Mouse (Mus musculus) intestine, postnatal 0 days (tissue): ENCODE measurements at regions not wholly inside any gene's neighbourhood (a gene's known extent, or its start where the extent isn't known, plus 50 kb on each side); places are given as distances from the start of the nearest gene placed in this dataset.

Experiments used
- ATAC-seq: fragments of 200-750 bp; cut with Nextera tagmentation; 2 replicates; pipeline ENCODE4 v1.8.0; 2017; ENCODE audit warnings: mild to moderate bottlenecking, moderate TSS enrichment, moderate library complexity
- H3K27ac ChIP-seq: fragments of 300-500 bp; sonication (generic); 2 replicates; pipeline ENCODE4 v1.5.1; 2014; ENCODE audit warnings: mild to moderate bottlenecking, low read depth, low read length, moderate library complexity
- H3K27me3 ChIP-seq: fragments of 300-500 bp; sonication (generic); replicated peaks from 2 replicates; pipeline ENCODE4 v1.6.1; 2014; ENCODE audit warnings: low read length, mixed read lengths; ENCODE audit not compliant: control insufficient read depth, insufficient read depth
- H3K36me3 ChIP-seq: fragments of 300-500 bp; sonication (generic); 2 replicates; pipeline ENCODE4 v1.6.1; 2014; ENCODE audit warnings: mild to moderate bottlenecking, moderate library complexity; ENCODE audit not compliant: control insufficient read depth, insufficient read depth
- H3K4me1 ChIP-seq: fragments of 300-500 bp; sonication (generic); replicated peaks from 2 replicates; pipeline ENCODE4 v1.6.1; 2014; ENCODE audit warnings: antibody characterized with exemption, low read length, mixed read lengths; ENCODE audit not compliant: control insufficient read depth, insufficient read depth
- H3K4me2 ChIP-seq: fragments of 300-500 bp; sonication (generic); replicated peaks from 2 replicates; pipeline ENCODE4 v1.6.1; 2014; ENCODE audit warnings: low read depth, mild to moderate bottlenecking, moderate library complexity
- H3K4me3 ChIP-seq: fragments of 300-500 bp; sonication (generic); 2 replicates; pipeline ENCODE4 v1.5.1; 2014; ENCODE audit warnings: low read depth, low read length
- H3K9ac ChIP-seq: fragments of 300-500 bp; sonication (generic); 2 replicates; pipeline ENCODE4 v1.6.1; 2014; ENCODE audit warnings: mild to moderate bottlenecking, low read depth, low read length
- H3K9me3 ChIP-seq: fragments of 300-500 bp; sonication (generic); 2 replicates; pipeline ENCODE4 v1.6.1; 2016; ENCODE audit warnings: mixed run types; ENCODE audit not compliant: control insufficient read depth
- CTCF ChIP-seq: sonication (generic); IDR thresholded peaks from 2 replicates; pipeline ENCODE4 v1.5.1; 2016; ENCODE audit warnings: low read depth, mild to moderate bottlenecking, control low read depth, antibody characterized with exemption, moderate library complexity
- WGBS: fragments of 180-500 bp; shearing (Covaris S2); extraction: QIAGEN DNeasy Blood & Tissue Kit; methylation state at CpG from one replicate; pipeline ENCODE4 v1.1.7; 2014; 5-methylcytosine and 5-hydroxymethylcytosine counted together

- Histone ChIP-seq H3K4me3 (no peak overlapping the region), H3K4me1 (no peaks in the 10 kb centered on the region; the same call in 1 of the 2 replicates), H3K27ac (no peak overlapping the region), H3K9me3 (no peaks in the 10 kb centered on the region), H3K36me3 (no peaks in the 10 kb centered on the region), H3K9ac (no peak overlapping the region), H3K4me2 (no peak overlapping the region), H3K27me3 (no peaks in the 10 kb centered on the region)
- no peak for ATAC-seq
- WGBS: 69% methylated on average over 2 of the region's 2 CpGs
- TF ChIP-seq CTCF: no peak
Observed at GRCm38 (mm10) chr7:83036397-83036796, 169.3 kb downstream of the Mex3b start.

GRCm38 (mm10) chr7:83037100-83037499 lies 170.0 kb downstream of the Mex3b start:
- H3K27ac ChIP-seq: no peak overlapping the region
- TF ChIP-seq CTCF: no peak
- no peak overlapping the region for H3K4me3 ChIP-seq
- no peaks in the 10 kb centered on the region for H3K27me3 ChIP-seq
- ATAC-seq: no peak
- no peaks in the 10 kb centered on the region; the same call in 1 of the 2 replicates for H3K4me1 ChIP-seq
- 3% methylated on average over 2 of the region's 2 CpGs for WGBS
- H3K9me3 ChIP-seq: no peaks in the 10 kb centered on the region
- no peaks in the 10 kb centered on the region for H3K36me3 ChIP-seq
- no peak overlapping the region for H3K4me2 ChIP-seq
- no peak overlapping the region for H3K9ac ChIP-seq

GRCm38 (mm10) chr7:83037714-83038113 lies 170.6 kb downstream of the Mex3b start:
- H3K36me3 ChIP-seq: no peaks in the 10 kb centered on the region
- no peak for ATAC-seq
- TF ChIP-seq CTCF: no peak
- H3K9me3 ChIP-seq: no peaks in the 10 kb centered on the region
- H3K27me3 ChIP-seq: no peaks in the 10 kb centered on the region
- WGBS: 76% methylated on average over 2 of the region's 2 CpGs
- H3K4me1 ChIP-seq: no peaks in the 10 kb centered on the region; the same call in 1 of the 2 replicates
- no peak overlapping the region for H3K4me3 ChIP-seq
- H3K9ac ChIP-seq: no peak overlapping the region
- no peak overlapping the region for H3K4me2 ChIP-seq
- H3K27ac ChIP-seq: no peak overlapping the region

- no peak for ATAC-seq
- Histone ChIP-seq H3K4me1 (no peaks in the 10 kb centered on the region), H3K4me2 (no peak overlapping the region), H3K27ac (no peak overlapping the region), H3K9me3 (no peaks in the 10 kb centered on the region), H3K27me3 (no peaks in the 10 kb centered on the region), H3K4me3 (no peak overlapping the region), H3K36me3 (no peaks in the 10 kb centered on the region), H3K9ac (no peak overlapping the region)
- 69% methylated on average over 3 of the region's 3 CpGs for WGBS
- TF ChIP-seq CTCF: no peak
Observed at GRCm38 (mm10) chr7:83043746-83044145, 176.6 kb downstream of the Mex3b start.

GRCm38 (mm10) chr7:83045266-83045665 lies 178.1 kb downstream of the Mex3b start:
- no peaks in the 10 kb centered on the region for H3K27me3 ChIP-seq
- ATAC-seq: no peak
- H3K27ac ChIP-seq: no peak overlapping the region
- H3K4me3 ChIP-seq: no peak overlapping the region
- H3K9ac ChIP-seq: no peak overlapping the region
- 87% methylated on average over 3 of the region's 3 CpGs for WGBS
- no peaks in the 10 kb centered on the region for H3K4me1 ChIP-seq
- no peak overlapping the region for H3K4me2 ChIP-seq
- no peak for TF ChIP-seq CTCF
- H3K36me3 ChIP-seq: no peaks in the 10 kb centered on the region
- H3K9me3 ChIP-seq: no peaks in the 10 kb centered on the region

GRCm38 (mm10) chr7:83050011-83050410 lies 182.9 kb downstream of the Mex3b start:
- H3K9ac ChIP-seq: no peak overlapping the region
- no peak for ATAC-seq
- no peaks in the 10 kb centered on the region for H3K27me3 ChIP-seq
- 60% methylated on average over 3 of the region's 3 CpGs for WGBS
- no peak overlapping the region for H3K4me3 ChIP-seq
- H3K27ac ChIP-seq: no peak overlapping the region
- H3K4me2 ChIP-seq: no peak overlapping the region
- no peaks in the 10 kb centered on the region for H3K4me1 ChIP-seq
- no peaks in the 10 kb centered on the region for H3K36me3 ChIP-seq
- no peak for TF ChIP-seq CTCF
- H3K9me3 ChIP-seq: no peaks in the 10 kb centered on the region
